Mouse (Mus musculus): ENCODE measurements around the gene Arl14. TPM values are rescaled to one million over a fixed set of nuclear protein-coding genes. Genes with fewer than 3 reads are reported as not detected.
A peak's percentile ranks its signal among the peaks of the same experiment; 100 is the strongest.
"Not testable (repeated sequence)": the region's sequence is repeated elsewhere in the genome, so short reads cannot be mapped to it uniquely, and the experiment has no call there.

Arl14 gene
- polyA plus RNA-seq, 1 experiment, result 4.5 TPM

GRCm38 (mm10) chr3:69239246-69239645 is 17.0 kb downstream of the Arl14 start:
- no peak overlapping the region for H3K27ac ChIP-seq (ENCODE audit: insufficient read depth, low read depth, low read length)
- H3K36me3 ChIP-seq (ENCODE audit: control insufficient read depth, insufficient read depth, low read length), result no peaks in the 10 kb centered on the region
- TF ChIP-seq POLR2A (IDR thresholded peaks at IDR 0.05; ENCODE audit: low read depth, low read length) (no peak), CTCF (IDR thresholded peaks at IDR 0.05; ENCODE audit: extremely low read depth, insufficient read length, insufficient replicate concordance, low read depth, low read length) (no peak)
- no peak overlapping the region for H3K4me3 ChIP-seq (ENCODE audit: low read depth, low read length)
- 83% methylated on average over 5 of the region's 5 CpGs for WGBS
- H3K4me1 ChIP-seq (ENCODE audit: control insufficient read depth, insufficient read depth, insufficient read length, low read length), result peaks cover 13% of the 10 kb centered on the region; the same call in 1 of the 2 replicates
- no peaks in the 10 kb centered on the region for H3K27me3 ChIP-seq (ENCODE audit: control insufficient read depth, insufficient read depth, low read length)

GRCm38 (mm10) chr3:69241020-69241419 is 18.8 kb downstream of the Arl14 start:
- WGBS, result 31% methylated on average over 1 of the region's 1 CpGs
- H3K27me3 ChIP-seq (ENCODE audit: control insufficient read depth, insufficient read depth, low read length), result no peaks in the 10 kb centered on the region
- no peak overlapping the region for H3K4me3 ChIP-seq (ENCODE audit: low read depth, low read length)
- peak overlapping the region; percentile 77 for H3K27ac ChIP-seq (ENCODE audit: insufficient read depth, low read depth, low read length)
- H3K4me1 ChIP-seq (ENCODE audit: control insufficient read depth, insufficient read depth, insufficient read length, low read length), result peaks cover 15% of the 10 kb centered on the region; the same call in 1 of the 2 replicates
- TF ChIP-seq POLR2A (IDR thresholded peaks at IDR 0.05; ENCODE audit: low read depth, low read length), result no peak
- no peak for TF ChIP-seq CTCF (IDR thresholded peaks at IDR 0.05; ENCODE audit: extremely low read depth, insufficient read length, insufficient replicate concordance, low read depth, low read length)
- H3K36me3 ChIP-seq (ENCODE audit: control insufficient read depth, insufficient read depth, low read length), result no peaks in the 10 kb centered on the region

GRCm38 (mm10) chr3:69253096-69253866 is 31.1 kb downstream of the Arl14 start:
- Histone ChIP-seq H3K4me3 (ENCODE audit: low read depth, low read length) (no peak overlapping the region), H3K4me1 (ENCODE audit: control insufficient read depth, insufficient read depth, insufficient read length, low read length) (no peaks in the 10 kb centered on the region), H3K27me3 (ENCODE audit: control insufficient read depth, insufficient read depth, low read length) (no peaks in the 10 kb centered on the region), H3K27ac (ENCODE audit: insufficient read depth, low read depth, low read length) (no peak overlapping the region), H3K36me3 (ENCODE audit: control insufficient read depth, insufficient read depth, low read length) (no peaks in the 10 kb centered on the region)
- WGBS, result 62% methylated on average over 17 of the region's 17 CpGs
- no peak for TF ChIP-seq POLR2A (IDR thresholded peaks at IDR 0.05; ENCODE audit: low read depth, low read length)
- no peak for TF ChIP-seq CTCF (IDR thresholded peaks at IDR 0.05; ENCODE audit: extremely low read depth, insufficient read length, insufficient replicate concordance, low read depth, low read length)

GRCm38 (mm10) chr3:69254676-69255075 is 32.5 kb downstream of the Arl14 start:
- H3K27ac ChIP-seq (ENCODE audit: insufficient read depth, low read depth, low read length), result no peak overlapping the region
- TF ChIP-seq POLR2A (IDR thresholded peaks at IDR 0.05; ENCODE audit: low read depth, low read length) (no peak), CTCF (IDR thresholded peaks at IDR 0.05; ENCODE audit: extremely low read depth, insufficient read length, insufficient replicate concordance, low read depth, low read length) (no peak)
- WGBS, result 72% methylated on average over 7 of the region's 7 CpGs

GRCm38 (mm10) chr3:69257049-69257699 is 35.0 kb downstream of the Arl14 start:
- Histone ChIP-seq H3K4me3 (ENCODE audit: low read depth, low read length) (no peak overlapping the region), H3K4me1 (ENCODE audit: control insufficient read depth, insufficient read depth, insufficient read length, low read length) (no peaks in the 10 kb centered on the region), H3K27me3 (ENCODE audit: control insufficient read depth, insufficient read depth, low read length) (no peaks in the 10 kb centered on the region), H3K36me3 (ENCODE audit: control insufficient read depth, insufficient read depth, low read length) (no peaks in the 10 kb centered on the region), H3K27ac (ENCODE audit: insufficient read depth, low read depth, low read length) (no peak overlapping the region)
- 2% methylated on average over 2 of the region's 2 CpGs for WGBS
- no peak for TF ChIP-seq CTCF (IDR thresholded peaks at IDR 0.05; ENCODE audit: extremely low read depth, insufficient read length, insufficient replicate concordance, low read depth, low read length)
- TF ChIP-seq POLR2A (IDR thresholded peaks at IDR 0.05; ENCODE audit: low read depth, low read length), result no peak

More at GRCm38 (mm10) chr3:69254676-69255075, 32.5 kb downstream of the Arl14 start:
- H3K4me3 ChIP-seq (ENCODE audit: low read depth, low read length), result no peak overlapping the region
- no peaks in the 10 kb centered on the region for H3K4me1 ChIP-seq (ENCODE audit: control insufficient read depth, insufficient read depth, insufficient read length, low read length)
- H3K36me3 ChIP-seq (ENCODE audit: control insufficient read depth, insufficient read depth, low read length), result no peaks in the 10 kb centered on the region
- no peaks in the 10 kb centered on the region for H3K27me3 ChIP-seq (ENCODE audit: control insufficient read depth, insufficient read depth, low read length)

GRCm38 (mm10) chr3:69263010-69263643 is 40.9 kb downstream of the Arl14 start:
- WGBS, result 26% methylated on average over 7 of the region's 7 CpGs
- TF ChIP-seq POLR2A (IDR thresholded peaks at IDR 0.05; ENCODE audit: low read depth, low read length) (no peak), CTCF (IDR thresholded peaks at IDR 0.05; ENCODE audit: extremely low read depth, insufficient read length, insufficient replicate concordance, low read depth, low read length) (no peak)
- no peaks in the 10 kb centered on the region for H3K27me3 ChIP-seq (ENCODE audit: control insufficient read depth, insufficient read depth, low read length)
- no peak overlapping the region for H3K27ac ChIP-seq (ENCODE audit: insufficient read depth, low read depth, low read length)
- H3K4me3 ChIP-seq (ENCODE audit: low read depth, low read length), result no peak overlapping the region
- no peaks in the 10 kb centered on the region; the same call in 1 of the 2 replicates for H3K4me1 ChIP-seq (ENCODE audit: control insufficient read depth, insufficient read depth, insufficient read length, low read length)
- H3K36me3 ChIP-seq (ENCODE audit: control insufficient read depth, insufficient read depth, low read length), result no peaks in the 10 kb centered on the region

GRCm38 (mm10) chr3:69264299-69264698 is 42.1 kb downstream of the Arl14 start:
- not testable (repeated sequence) for H3K27me3 ChIP-seq (ENCODE audit: control insufficient read depth, insufficient read depth, low read length); H3K27ac ChIP-seq (ENCODE audit: insufficient read depth, low read depth, low read length); H3K4me1 ChIP-seq (ENCODE audit: control insufficient read depth, insufficient read depth, insufficient read length, low read length); H3K36me3 ChIP-seq (ENCODE audit: control insufficient read depth, insufficient read depth, low read length); H3K4me3 ChIP-seq (ENCODE audit: low read depth, low read length)
- 59% methylated on average over 2 of the region's 2 CpGs for WGBS

Data from small intestine, adult 2 months (tissue).